Mouse (Mus musculus) embryonic fibroblast, embryonic 13.5 days (primary cell): Measurements from ENCODE around the gene Tas2r144. TPM values are rescaled to one million over a fixed set of nuclear protein-coding genes. Genes with fewer than 3 reads are reported as not detected.

Source experiments
- H3K27ac ChIP-seq: 2 replicates; pipeline ENCODE4 v1.5.1; 2012; ENCODE audit warnings: low read length, control low read depth, inconsistent platforms; ENCODE audit not compliant: insufficient read depth
- H3K4me1 ChIP-seq: 2 replicates; pipeline ENCODE4 v1.6.1; 2011; ENCODE audit warnings: low read length; ENCODE audit not compliant: control insufficient read depth, insufficient read depth
- H3K4me3 ChIP-seq: 2 replicates; pipeline ENCODE4 v1.5.1; 2011; ENCODE audit warnings: mild to moderate bottlenecking, control low read depth, low read length; ENCODE audit not compliant: insufficient read depth
- CTCF ChIP-seq: IDR thresholded peaks from 2 replicates; pipeline ENCODE4 v1.5.1; 2011; ENCODE audit warnings: mild to moderate bottlenecking, control low read depth, low read length, moderate library complexity, borderline replicate concordance; ENCODE audit not compliant: insufficient read depth
- POLR2A ChIP-seq: IDR thresholded peaks from 2 replicates; pipeline ENCODE4 v1.6.1; 2011; ENCODE audit warnings: low read depth, mild to moderate bottlenecking, control low read depth, low read length, moderate library complexity
- polyA plus RNA-seq: library from polyadenylated mRNA; stranded (reverse); fragments of >200 nt; gene quantifications from 2 replicates; pipeline ENCODE4 v1.2.4, GENCODE M21; 2011; ENCODE audit warnings: low read depth; ENCODE audit not compliant: missing spikeins, insufficient read length

Tas2r144 gene
- not detected in 2 replicates for polyA plus RNA-seq

- H3K4me1 ChIP-seq, result no peaks in the 10 kb centered on the region
- H3K4me3 ChIP-seq, result no peak within 1 kb of the TSS
- no peak within 1 kb of the TSS for H3K27ac ChIP-seq
- TF ChIP-seq POLR2A, result no peak
- no peak for TF ChIP-seq CTCF
Measured at GRCm38 (mm10) chr6:42215028-42215427, at the start of gene Tas2r144. TSS of gene Tas2r144 (plus strand) at chr6:42215328.

DNA sequence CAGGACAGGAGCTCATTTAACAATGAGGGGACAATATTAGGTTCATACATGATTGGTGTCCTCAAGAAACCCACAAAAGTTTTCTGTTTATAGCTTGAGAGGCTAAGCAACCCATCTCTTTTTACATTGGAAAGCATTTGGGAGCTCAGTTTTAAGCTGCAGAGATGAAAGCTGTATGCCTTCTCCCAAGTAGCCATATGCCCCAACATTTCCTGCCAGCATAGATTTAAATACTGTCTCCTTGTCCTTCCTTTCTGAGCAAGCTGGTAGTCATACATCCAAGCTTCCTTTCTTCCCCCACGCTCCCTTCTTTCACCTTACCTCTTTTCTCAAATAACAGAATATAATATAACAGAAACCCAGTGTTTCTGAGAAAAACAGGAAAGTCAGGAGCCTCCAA is 32.7 kb upstream of the Tas2r144 start:
- H3K4me3 ChIP-seq, result no peak overlapping the region
- TF ChIP-seq CTCF (no peak), POLR2A (no peak)
- H3K27ac ChIP-seq, result no peak overlapping the region
- no peaks in the 10 kb centered on the region for H3K4me1 ChIP-seq

DNA sequence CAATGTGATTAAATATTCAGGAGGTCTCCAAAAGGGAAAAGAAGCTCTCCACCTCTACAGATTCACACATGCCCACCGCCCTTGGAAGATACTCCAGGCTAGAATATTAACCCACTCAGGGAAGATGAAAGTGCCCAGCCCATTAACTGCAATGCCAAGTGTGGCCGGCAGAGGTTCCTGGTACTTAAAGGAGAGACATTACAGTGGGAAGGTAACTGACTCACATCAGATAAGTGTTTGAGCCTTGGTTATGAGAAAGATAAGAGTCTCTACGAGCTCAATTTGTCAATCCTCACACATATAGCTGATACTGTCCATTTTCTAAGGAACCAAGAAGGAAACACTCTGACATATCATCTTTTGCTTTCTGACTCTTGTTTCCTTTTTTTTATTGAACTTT is 28.9 kb upstream of the Tas2r144 start:
- TF ChIP-seq CTCF, result no peak
- TF ChIP-seq POLR2A, result no peak
- Histone ChIP-seq H3K4me1 (no peaks in the 10 kb centered on the region), H3K27ac (no peak overlapping the region), H3K4me3 (no peak overlapping the region)

- Histone ChIP-seq H3K4me3 (no peak overlapping the region), H3K27ac (no peak overlapping the region), H3K4me1 (no peaks in the 10 kb centered on the region)
- no peak for TF ChIP-seq POLR2A
- TF ChIP-seq CTCF, result no peak
Measured at GRCm38 (mm10) chr6:42197710-42198109, 17.4 kb upstream of the Tas2r144 start.

DNA sequence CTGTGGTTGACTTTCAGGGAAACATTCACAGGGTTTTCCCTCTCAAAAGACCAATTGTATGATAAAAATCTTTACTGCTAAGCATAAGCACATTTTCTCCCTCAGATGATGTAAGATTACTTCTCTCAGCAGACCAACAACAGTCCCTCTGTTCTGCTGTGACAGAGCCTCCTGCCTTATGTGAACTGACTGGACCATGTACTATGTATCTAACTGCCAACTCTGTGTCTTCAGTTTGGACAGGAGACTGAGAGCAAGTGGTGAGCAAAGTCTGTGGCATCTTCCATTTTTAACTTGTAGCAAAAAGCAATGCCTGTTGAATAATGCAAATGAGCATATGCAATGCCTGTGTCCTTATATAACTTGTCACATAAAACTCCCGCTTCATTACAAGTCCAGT is 15.6 kb upstream of the Tas2r144 start:
- TF ChIP-seq CTCF, result no peak
- TF ChIP-seq POLR2A, result no peak
- no peak overlapping the region for H3K27ac ChIP-seq
- H3K4me3 ChIP-seq, result no peak overlapping the region
- H3K4me1 ChIP-seq, result no peaks in the 10 kb centered on the region

GRCm38 (mm10) chr6:42222286-42222685 is 7.2 kb downstream of the Tas2r144 start:
- no peak overlapping the region for H3K27ac ChIP-seq
- H3K4me1 ChIP-seq, result no peaks in the 10 kb centered on the region
- TF ChIP-seq POLR2A (no peak), CTCF (no peak)
- no peak overlapping the region for H3K4me3 ChIP-seq

DNA sequence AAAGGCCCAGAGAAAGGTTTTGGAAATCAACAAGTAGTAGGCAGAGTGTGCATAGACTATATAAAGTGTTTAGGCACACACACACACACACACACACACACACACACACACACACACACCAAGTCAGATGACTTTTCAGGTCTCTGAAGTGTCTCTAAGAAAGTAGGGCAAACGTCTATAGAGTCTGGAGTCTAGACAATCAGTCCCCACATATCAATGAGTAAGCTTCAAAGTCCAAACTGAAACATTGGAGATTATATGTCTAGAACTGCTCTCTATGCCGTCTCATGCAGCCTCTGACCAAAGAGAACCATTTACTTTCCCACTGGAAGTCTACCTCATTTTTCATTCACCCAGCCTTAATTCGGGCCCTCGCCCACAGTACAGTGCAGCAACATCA is 9.9 kb downstream of the Tas2r144 start:
- H3K4me1 ChIP-seq, result peaks cover 4% of the 10 kb centered on the region
- TF ChIP-seq POLR2A (no peak), CTCF (no peak)
- H3K4me3 ChIP-seq, result no peak overlapping the region
- H3K27ac ChIP-seq, result no peak overlapping the region

DNA sequence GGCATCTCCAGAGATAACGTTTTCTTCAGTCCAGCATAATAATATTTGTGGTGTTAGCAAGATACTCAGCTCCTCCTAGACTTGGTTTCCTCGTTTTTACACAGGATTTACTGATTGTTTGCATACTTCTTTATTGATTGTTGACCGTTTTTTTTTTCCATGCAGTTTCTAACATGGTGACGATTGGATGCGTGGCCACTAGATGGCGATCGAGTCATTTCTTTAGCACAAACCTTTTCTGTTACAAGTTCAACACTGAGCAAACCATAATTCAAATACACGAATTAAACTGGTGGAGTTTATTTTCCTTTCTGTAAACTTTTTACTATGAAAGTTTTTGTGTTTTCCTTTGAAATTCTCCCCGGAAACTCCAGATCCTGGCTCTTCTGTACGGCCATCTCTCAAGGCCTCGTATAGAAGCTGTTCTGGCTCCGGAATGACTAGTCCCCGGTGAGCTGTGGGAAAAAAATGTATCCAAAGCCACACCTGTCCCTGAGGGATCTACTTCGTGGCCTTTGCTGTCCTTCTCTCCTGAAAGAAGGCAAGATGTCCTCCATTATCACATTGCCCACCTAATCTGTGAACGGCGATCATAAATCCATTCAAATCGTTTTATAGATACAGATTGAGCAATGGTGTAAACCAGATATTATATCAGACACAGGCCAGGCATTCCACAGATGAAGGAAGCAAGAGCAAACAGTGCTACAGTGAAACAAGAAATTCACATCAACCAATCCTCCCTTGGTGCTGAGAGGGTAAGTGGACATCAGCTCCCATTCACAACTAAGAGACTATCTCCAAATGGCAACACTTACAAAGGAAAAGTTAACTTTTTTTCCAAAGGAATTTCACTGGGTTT is 12.3 kb downstream of the Tas2r144 start:
- no peak for TF ChIP-seq POLR2A
- no peak for TF ChIP-seq CTCF
- H3K4me3 ChIP-seq, result no peak overlapping the region

DNA sequence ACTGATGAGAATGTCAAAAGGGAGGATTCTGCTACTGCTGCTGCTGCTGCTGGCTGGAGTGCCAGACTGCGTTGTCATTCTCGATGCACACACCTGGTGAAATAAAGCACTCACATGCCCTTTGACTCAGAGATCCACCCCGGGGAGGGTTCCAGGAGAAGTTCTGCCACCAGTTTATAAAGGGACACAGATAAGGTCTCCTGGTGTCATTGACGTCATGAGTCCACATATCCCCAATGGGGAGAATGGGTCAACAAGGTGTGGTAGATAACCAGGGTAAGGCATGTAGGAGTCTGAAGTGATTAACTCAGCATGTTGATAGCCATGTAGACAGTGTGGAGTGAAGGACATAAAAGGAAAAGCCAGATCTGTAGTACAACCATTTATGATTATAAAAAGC is 14.5 kb downstream of the Tas2r144 start:
- no peak for TF ChIP-seq POLR2A
- no peak for TF ChIP-seq CTCF
- Histone ChIP-seq H3K4me1 (peaks cover 4% of the 10 kb centered on the region), H3K4me3 (no peak overlapping the region), H3K27ac (no peak overlapping the region)

More for the DNA sequence above, 12.3 kb downstream of the Tas2r144 start:
- Histone ChIP-seq H3K27ac (no peak overlapping the region), H3K4me1 (peaks cover 4% of the 10 kb centered on the region)

DNA sequence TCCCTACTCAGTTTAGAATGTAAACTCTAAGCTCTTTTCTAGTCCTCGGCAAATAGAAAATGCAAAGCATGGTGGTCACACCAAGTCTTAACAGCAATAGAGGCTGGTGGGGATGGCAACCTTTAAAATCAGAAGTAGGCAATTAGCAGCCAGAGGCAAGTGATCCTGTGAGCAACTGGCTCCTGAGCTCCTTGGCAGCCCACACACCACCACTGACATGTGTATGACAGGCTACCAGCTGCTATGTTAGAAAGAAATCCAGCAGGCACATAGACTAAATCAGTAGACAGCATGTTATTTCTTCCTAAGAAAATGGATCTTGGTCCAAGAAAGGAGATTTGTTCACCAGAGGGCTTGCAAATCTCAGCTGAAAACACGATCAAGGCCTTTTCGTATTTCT is 16.1 kb downstream of the Tas2r144 start:
- no peak overlapping the region for H3K4me3 ChIP-seq
- TF ChIP-seq POLR2A (no peak), CTCF (no peak)
- H3K27ac ChIP-seq, result no peak overlapping the region

More for the DNA sequence above, 16.1 kb downstream of the Tas2r144 start:
- H3K4me1 ChIP-seq, result peaks cover 4% of the 10 kb centered on the region
